Mouse (Mus musculus): Measurements from ENCODE around the gene Prr14. TPM values are rescaled to one million over a fixed set of nuclear protein-coding genes. Genes with fewer than 3 reads are reported as not detected.
"Not testable (repeated sequence)": the region's sequence is repeated elsewhere in the genome, so short reads cannot be mapped to it uniquely, and the experiment has no call there.

Prr14 gene
- total RNA-seq, 2 experiments from 2014 or later, result 19.3 to 20.9 TPM

DNA sequence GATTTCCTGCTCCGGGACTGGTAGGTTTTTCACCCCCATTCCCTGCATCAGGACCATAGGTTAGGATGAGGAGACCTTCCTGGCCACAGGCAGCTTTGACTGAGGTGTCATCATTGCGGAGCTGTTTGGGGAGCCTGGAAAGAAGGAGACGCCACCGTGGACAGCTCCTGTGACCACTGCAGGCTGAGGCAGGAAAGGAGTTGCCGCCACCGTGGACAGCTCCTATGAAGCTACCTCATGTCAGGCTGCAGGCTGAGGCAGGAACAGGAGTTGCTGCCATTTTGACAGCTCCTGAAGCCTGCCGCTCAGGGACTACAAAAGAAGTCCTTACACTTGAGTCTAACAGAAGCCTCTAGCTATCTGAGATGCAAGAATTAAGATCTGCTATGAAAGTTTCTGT lies 4.5 kb upstream of the Prr14 start:
- intact Hi-C loops (cut with DNase I), result no loop called here
- Histone ChIP-seq H3K27ac (no peak overlapping the region), H3K4me3 (no peak overlapping the region)
- no peak for TF ChIP-seq CTCF (IDR thresholded peaks at IDR 0.05)
- no peak for DNase-seq

DNA sequence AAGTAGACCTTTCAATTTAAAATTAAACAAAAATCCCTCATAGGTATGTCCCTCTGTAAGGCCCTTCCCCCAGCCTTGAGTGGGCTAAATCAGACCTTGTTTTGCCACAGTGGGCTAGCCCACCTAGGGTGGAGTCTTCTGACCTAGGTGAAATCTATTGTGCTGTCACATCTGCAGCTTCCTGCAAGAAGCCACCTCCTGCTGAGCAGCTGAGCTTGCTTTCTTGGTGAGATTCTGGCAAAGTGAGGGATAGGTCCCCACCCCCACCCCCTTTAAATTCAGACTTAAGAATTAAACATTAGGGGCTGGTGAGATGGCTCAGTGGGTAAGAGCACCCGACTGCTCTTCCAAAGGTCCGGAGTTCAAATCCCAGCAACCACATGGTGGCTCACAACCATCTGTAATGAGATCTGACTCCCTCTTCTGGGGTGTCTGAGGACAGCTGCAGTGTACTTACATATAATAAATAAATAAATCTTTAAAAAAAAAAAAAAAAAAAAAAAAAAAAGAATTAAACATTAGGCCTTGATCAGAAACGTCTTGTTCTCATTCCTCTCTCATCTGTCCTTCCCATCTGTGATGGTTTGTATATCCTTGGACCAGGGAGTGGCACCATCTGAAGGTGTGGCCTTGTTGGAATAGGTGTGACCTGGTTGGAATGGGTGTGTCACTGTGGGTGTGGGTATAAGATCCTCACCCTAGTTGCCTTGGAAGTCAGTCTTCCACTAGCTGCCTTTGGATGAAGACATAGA lies 864 bp upstream of the Prr14 start:
- intact Hi-C loops (cut with DNase I); DNase-seq: not testable (repeated sequence)

DNA sequence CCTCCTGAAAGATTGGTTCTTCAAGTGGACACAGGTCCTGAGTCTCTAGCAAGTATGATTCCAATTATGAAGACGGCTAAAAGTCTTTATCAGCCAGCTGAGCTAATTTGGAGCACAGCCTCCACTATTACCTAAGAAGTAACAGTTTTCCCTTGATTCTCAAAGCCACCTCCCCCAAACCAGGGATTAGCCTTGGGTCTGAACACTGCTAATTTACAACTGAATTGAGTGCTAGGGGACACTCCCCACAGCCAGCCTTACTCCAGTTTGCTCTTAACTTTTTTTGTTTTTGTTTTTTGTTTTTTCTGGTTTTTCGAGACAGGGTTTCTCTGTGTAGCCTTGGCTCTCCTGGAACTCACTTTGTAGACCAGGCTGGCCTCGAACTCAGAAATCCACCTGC lies 5.8 kb downstream of the Prr14 start:
- intact Hi-C loops (cut with DNase I), result loop anchor here (5.0 kb wide), 1 partner anchor 53 kb away; no protein-coding TSS in a partner anchor
- Histone ChIP-seq H3K27ac (no peak overlapping the region), H3K4me3 (no peak overlapping the region)
- no peak for TF ChIP-seq CTCF (IDR thresholded peaks at IDR 0.05)
- DNase-seq, result no peak

More for the DNA sequence above, 864 bp upstream of the Prr14 start:
- not testable (repeated sequence) for H3K4me3 ChIP-seq, H3K27ac ChIP-seq

DNA sequence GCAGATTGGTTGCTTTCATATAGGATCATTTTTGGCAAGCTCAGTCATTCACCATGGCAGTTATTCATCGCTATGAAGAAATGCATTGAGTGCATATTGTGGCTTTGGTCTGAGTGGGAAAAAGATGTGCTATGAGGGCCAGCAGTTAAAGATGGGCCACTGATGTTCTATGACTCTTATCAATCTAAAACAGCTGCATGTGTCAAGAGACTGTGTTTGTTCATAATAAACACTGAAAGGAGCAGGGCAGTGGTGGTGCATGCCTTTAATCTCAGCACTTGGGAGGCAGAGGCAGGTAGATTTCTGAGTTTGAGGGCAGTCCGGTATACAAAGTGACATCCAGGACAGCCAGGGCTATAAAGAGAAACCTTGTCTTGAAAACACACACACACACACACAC lies 6.3 kb downstream of the Prr14 start:
- DNase-seq, result not testable (repeated sequence)
- intact Hi-C loops (cut with DNase I), result loop anchor here (5.0 kb wide), 1 partner anchor 53 kb away; no protein-coding TSS in a partner anchor

DNA sequence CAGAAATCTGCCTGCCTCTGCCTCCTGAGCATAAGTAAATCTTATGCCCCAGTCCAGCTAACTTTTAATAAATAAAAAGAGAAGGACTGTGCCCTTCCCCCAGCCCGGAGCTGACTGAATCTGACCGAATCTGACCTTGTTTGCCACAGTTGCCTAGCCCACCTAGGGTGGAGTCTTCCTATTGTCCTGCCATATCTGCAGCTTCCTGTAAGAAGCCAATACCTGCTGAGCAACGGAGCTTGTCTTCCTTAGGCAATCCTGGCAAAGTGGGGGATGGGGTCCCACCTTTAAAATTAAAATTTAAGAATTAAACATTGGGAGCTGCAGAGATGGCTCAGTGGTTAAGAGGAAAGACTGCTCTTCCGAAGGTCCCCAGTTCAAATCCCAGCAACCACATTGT lies 7.2 kb downstream of the Prr14 start:
- intact Hi-C loops (cut with DNase I), result loop anchor here (5.0 kb wide), 1 partner anchor 54 kb away; no protein-coding TSS in a partner anchor
- Histone ChIP-seq H3K27ac (no peak overlapping the region), H3K4me3 (no peak overlapping the region)
- no peak for DNase-seq
- TF ChIP-seq CTCF (IDR thresholded peaks at IDR 0.05), result no peak

More for the DNA sequence above, 6.3 kb downstream of the Prr14 start:
- not testable (repeated sequence) for H3K27ac ChIP-seq, H3K4me3 ChIP-seq

DNA sequence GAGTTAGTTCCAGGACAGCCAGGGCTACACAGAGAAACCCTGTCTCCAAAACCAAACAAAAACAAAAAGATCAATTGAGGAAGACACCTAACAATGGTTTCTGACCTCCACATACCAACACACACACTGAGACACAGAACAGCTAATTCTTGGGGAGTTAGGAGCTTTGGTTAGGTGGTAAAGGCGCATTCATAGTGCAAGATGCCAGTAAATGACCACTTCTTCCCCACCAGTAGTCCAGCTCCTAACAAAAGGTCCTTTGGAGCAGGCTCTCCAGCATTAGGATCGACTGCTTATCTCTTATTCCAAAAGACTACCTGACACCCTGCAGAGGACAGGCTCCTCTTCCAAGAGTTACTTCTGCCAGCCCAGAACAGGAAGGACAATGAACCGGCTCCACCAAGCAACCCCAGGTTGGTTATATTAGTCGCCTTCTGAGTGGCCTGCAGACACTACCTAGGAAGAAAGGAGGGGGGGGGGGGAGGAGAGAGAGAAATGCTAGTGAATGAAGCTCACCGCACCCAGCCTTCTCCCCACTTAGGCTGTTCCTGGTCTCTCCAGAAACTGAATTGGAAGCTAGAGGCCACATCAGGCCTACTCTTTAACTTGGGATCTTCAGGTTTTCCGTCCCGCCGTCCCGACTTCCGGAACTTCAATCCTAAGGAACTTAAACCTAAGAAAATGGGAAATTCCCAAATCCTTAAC lies 10.8 kb downstream of the Prr14 start:
- H3K4me3 ChIP-seq, result peak overlapping the region; percentile 84
- DNase-seq, result no peak
- no peak for TF ChIP-seq CTCF (IDR thresholded peaks at IDR 0.05)
- intact Hi-C loops (cut with DNase I), result loop anchor here (10.0 kb wide), 1 partner anchor 105 kb away; no protein-coding TSS in a partner anchor
- peak overlapping the region; percentile 98 for H3K27ac ChIP-seq

DNA sequence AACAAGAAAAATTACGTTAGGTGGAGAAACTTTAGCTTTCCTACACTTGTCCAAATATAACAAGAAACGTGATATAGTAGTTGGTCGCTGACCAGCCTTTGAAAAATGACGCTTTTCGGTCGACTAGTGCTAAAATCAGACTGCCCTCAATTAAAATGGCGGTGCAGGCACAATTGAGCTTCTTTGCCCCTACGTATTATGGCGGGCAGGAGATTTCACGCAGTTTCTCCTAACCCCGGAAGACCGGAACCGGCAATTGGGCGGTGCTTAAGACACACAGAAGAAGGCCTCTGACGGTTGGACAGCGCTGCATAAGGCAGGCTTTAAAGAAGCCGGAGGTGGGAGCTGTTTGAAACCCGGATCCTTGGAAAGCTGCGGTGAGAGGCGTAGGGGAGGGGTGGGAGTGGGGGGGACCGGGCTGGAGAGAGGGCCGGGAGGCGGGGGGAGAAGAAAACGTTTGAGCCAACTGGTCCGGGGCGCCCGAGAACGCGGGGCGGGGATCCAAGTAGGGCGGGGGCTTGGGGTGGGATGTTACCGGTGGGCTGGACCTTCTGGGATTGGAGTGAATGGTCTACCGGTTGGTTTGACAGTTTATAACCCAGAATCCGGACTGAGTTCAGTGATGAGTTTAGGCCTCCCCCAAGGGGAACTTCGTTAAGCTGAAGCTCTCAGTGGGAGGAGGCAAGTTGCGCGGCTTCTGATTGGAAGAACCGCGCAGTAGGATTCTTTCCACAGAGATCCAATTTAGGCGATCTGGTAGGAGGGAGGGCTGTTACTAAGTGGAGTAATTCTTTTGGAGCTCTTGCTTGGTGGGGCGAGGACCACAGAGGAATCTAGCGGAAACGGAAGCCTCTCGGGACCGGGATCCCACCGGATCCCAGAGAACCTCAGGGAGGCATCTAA lies 11.6 kb downstream of the Prr14 start:
- peak; percentile 94 for DNase-seq
- TF ChIP-seq CTCF (IDR thresholded peaks at IDR 0.05), result no peak
- H3K4me3 ChIP-seq, result peak overlapping the region; percentile 84
- peak overlapping the region; percentile 98 for H3K27ac ChIP-seq
- intact Hi-C loops (cut with DNase I), result loop anchor here (10.0 kb wide), 1 partner anchor 106 kb away; no protein-coding TSS in a partner anchor

DNA sequence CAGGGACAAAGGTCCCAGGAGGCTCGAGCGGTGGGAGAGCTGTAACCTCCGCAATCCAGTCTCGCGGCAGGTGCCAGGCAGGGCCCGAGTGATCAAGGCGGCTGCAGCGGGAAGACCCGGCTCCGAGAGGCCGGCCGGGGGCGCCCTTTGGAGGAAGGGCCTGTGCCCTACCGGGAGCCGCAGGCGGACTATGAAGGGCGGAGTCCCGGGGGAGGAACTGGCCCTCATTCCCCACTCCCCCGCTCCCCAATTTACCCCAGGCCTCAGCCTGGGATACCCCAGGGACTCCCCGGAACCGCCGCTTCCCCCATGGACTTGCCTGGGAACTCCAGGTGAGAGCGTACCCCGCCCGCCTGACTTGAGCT lies 12.2 kb downstream of the Prr14 start:
- Histone ChIP-seq H3K4me3 (peak overlapping the region; percentile 84), H3K27ac (peak overlapping the region; percentile 98)
- DNase-seq, result peak; percentile 78
- peak; percentile 26 for TF ChIP-seq CTCF (IDR thresholded peaks at IDR 0.05)
- intact Hi-C loops (cut with DNase I), result loop anchor here (10.0 kb wide), 1 partner anchor 107 kb away; no protein-coding TSS in a partner anchor

DNA sequence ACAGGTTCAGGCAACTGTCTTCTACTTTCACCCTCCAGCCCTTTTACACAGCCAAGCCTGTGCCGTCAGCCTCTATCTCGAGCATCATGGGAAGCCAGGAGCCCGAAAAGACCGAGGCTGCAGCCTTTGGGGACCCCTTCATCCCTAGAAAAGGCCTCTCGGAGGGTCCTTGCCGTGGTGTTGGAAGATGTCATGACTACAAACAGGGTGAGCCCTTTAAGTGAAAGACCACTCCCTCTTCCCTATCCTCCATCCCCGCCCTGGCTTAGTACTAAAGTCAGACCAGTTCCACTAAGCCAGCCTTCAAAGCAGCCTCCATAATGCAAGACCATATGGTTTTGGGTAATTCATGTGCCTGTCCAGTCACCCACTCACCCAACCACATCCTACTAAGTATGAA lies 12.6 kb downstream of the Prr14 start:
- TF ChIP-seq CTCF (IDR thresholded peaks at IDR 0.05), result no peak
- DNase-seq, result no peak
- Histone ChIP-seq H3K27ac (peak overlapping the region; percentile 98), H3K4me3 (peak overlapping the region; percentile 84)
- intact Hi-C loops (cut with DNase I), result loop anchor here (10.0 kb wide), 1 partner anchor 107 kb away; no protein-coding TSS in a partner anchor

DNA sequence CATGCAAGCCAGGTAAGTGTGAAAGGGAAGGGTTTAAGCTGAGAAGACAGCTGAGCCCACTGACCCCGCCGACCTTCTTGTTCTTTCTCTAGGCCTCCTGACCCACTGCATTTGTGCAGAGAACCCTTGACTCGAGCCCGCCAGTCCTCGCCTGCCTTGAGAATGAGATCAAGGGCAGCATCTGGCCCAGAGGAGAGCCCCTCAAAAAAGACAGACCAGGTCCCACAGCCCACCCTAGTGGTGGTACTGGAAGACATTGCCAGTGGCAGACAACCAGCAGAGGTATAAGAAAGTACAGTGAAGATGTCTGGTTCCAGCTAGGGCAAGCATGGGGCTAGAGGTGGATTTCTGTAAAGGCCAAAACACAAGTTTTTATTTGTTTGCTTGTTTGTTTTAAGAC lies 14.3 kb downstream of the Prr14 start:
- DNase-seq, result no peak
- Histone ChIP-seq H3K27ac (peak overlapping the region; percentile 13; the same call in 1 of the 2 replicates), H3K4me3 (no peak overlapping the region)
- intact Hi-C loops (cut with DNase I), result loop anchor here (10.0 kb wide), 1 partner anchor 109 kb away; no protein-coding TSS in a partner anchor
- TF ChIP-seq CTCF (IDR thresholded peaks at IDR 0.05), result no peak

DNA sequence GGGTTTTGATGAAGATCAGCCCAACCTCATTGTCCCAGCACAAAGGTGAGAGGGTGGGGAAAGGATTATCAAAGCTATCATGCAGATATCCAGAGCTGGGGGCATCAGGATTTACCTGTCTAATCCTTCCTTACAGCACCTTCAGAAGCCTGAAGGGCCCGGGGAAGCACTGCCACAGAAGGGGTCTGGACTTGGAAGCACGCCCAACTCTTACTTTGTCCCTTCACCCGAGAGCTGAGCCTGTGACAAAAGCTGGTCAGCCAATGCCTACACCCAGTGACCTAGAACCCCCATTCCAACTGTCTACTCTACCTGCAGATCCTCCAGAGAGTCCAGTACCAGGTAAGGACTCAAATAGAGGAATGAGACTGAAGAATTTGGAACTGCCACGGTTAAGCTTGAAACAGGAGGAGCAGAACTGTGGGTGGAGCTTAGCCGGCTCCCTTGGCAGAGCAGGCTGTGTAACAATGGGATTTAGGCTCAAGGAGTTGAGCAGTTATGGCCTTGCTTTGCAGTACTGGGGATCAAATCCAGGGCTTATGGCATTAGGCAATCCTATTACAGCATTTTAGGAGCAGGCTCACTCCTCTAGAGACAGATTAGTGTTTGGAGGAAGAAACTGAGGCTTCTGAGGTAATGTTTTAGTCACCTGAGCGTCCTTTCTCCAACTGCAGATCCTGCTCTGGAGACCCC lies 15.1 kb downstream of the Prr14 start:
- no peak for TF ChIP-seq CTCF (IDR thresholded peaks at IDR 0.05)
- intact Hi-C loops (cut with DNase I), result loop anchor here (10.0 kb wide), 1 partner anchor 110 kb away; no protein-coding TSS in a partner anchor

More for the DNA sequence above, 15.1 kb downstream of the Prr14 start:
- Histone ChIP-seq H3K4me3 (no peak overlapping the region), H3K27ac (peak overlapping the region; percentile 25; the same call in 1 of the 2 replicates)
- no peak for DNase-seq
